Mouse (Mus musculus): Measurements from ENCODE around the gene Urah. TPM values are rescaled to one million over a fixed set of nuclear protein-coding genes. Genes with fewer than 3 reads are reported as not detected.

Urah gene
- polyA plus RNA-seq, 1 experiment: not detected

DNA sequence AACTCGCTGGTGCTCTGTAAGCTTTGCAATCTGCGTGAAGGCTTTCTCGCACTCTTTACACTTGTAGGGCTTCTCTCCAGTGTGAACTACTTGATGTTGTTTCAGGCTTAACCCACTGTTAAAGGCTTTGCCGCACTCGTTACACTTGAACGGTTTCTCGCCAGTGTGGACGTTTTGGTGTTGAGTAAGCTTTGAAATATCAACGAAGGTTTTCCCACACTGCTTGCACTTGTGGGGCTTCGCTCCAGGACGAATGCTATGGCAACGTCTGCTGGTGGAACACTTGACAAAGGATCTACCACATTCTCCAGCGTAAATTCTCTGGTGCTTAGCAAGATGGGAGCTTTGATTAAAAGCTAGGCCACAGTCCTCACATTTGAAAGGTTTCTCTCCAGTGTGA lies 23.1 kb upstream of the Urah start:
- no peak for TF ChIP-seq POLR2A (IDR thresholded peaks at IDR 0.05; ENCODE audit: insufficient read depth, low read depth, low read length)
- TF ChIP-seq CTCF (IDR thresholded peaks at IDR 0.05; ENCODE audit: insufficient read depth, low read depth, low read length): no peak
- WGBS: 48% methylated on average over 13 of the region's 13 CpGs
- Histone ChIP-seq H3K4me1 (ENCODE audit: control insufficient read depth, insufficient read depth, low read length) (no peaks in the 10 kb centered on the region), H3K4me3 (ENCODE audit: insufficient read depth, low read depth, low read length) (no peak overlapping the region), H3K27ac (ENCODE audit: insufficient read depth, low read depth, low read length) (no peak overlapping the region)

DNA sequence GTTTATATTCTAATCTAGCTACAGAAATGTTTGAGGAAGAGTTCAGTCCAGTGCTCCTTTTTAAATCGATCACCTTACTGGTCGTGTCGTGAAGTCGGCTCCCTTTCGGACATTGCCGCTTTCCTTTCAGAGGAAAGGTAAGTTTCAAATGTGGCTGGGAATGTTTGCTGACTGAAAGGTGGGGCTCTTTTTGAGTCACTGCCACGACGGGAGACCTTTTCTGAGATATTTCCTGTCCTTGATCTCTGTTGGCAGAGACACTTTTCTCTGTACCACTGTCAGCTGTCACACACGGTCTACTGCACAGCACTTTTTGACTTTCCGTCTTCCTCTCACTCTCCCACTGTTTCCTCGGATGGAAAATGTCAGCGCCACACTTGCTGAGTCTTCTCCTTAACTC lies 22.0 kb upstream of the Urah start:
- Histone ChIP-seq H3K27ac (ENCODE audit: insufficient read depth, low read depth, low read length) (no peak overlapping the region), H3K4me1 (ENCODE audit: control insufficient read depth, insufficient read depth, low read length) (no peaks in the 10 kb centered on the region), H3K4me3 (ENCODE audit: insufficient read depth, low read depth, low read length) (no peak overlapping the region)
- TF ChIP-seq CTCF (IDR thresholded peaks at IDR 0.05; ENCODE audit: insufficient read depth, low read depth, low read length): no peak
- TF ChIP-seq POLR2A (IDR thresholded peaks at IDR 0.05; ENCODE audit: insufficient read depth, low read depth, low read length): no peak
- WGBS: 91% methylated on average over 12 of the region's 12 CpGs

DNA sequence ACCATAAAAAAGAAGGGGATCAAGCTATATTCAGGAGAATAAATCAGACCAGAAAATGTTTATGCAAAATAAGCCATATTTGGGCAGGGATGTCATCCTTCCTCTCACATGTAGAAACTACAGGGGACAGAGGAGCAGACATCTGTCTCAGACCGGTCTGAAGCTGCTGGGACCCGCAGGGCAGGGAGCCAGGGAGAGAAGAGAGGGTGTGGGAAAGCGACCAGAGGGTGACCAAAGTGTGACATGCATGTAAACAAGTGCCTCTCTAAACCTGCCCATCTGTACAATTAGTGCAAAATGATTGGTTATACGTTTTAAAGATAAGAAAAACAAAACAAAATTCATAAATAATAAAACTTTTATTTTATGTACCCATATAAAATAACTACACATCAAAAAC lies 14.6 kb upstream of the Urah start:
- Histone ChIP-seq H3K4me1 (ENCODE audit: control insufficient read depth, insufficient read depth, low read length) (peaks cover 8% of the 10 kb centered on the region), H3K4me3 (ENCODE audit: insufficient read depth, low read depth, low read length) (no peak overlapping the region), H3K27ac (ENCODE audit: insufficient read depth, low read depth, low read length) (no peak overlapping the region)
- 53% methylated on average over 4 of the region's 4 CpGs for WGBS
- no peak for TF ChIP-seq POLR2A (IDR thresholded peaks at IDR 0.05; ENCODE audit: insufficient read depth, low read depth, low read length)
- no peak for TF ChIP-seq CTCF (IDR thresholded peaks at IDR 0.05; ENCODE audit: insufficient read depth, low read depth, low read length)

- Histone ChIP-seq H3K27ac (ENCODE audit: insufficient read depth, low read depth, low read length) (peak overlapping the region; percentile 56; the same call in 1 of the 2 replicates), H3K4me1 (ENCODE audit: control insufficient read depth, insufficient read depth, low read length) (peaks cover 8% of the 10 kb centered on the region), H3K4me3 (ENCODE audit: insufficient read depth, low read depth, low read length) (peak overlapping the region; percentile 76)
- TF ChIP-seq POLR2A (IDR thresholded peaks at IDR 0.05; ENCODE audit: insufficient read depth, low read depth, low read length): no peak
- TF ChIP-seq CTCF (IDR thresholded peaks at IDR 0.05; ENCODE audit: insufficient read depth, low read depth, low read length): no peak
- WGBS: 22% methylated on average over 5 of the region's 5 CpGs
Measured at GRCm38 (mm10) chr7:140821305-140821652, 13.5 kb upstream of the Urah start.

GRCm38 (mm10) chr7:140821653-140822329 lies 13.0 kb upstream of the Urah start, which contains the start of gene Zfp941:
Gene Zfp941 (minus strand): TSS chr7:140822178.
- H3K4me3 ChIP-seq (ENCODE audit: insufficient read depth, low read depth, low read length): peak within 1 kb of the TSS; percentile 76
- H3K4me1 ChIP-seq (ENCODE audit: control insufficient read depth, insufficient read depth, low read length): peaks cover 8% of the 10 kb centered on the region
- TF ChIP-seq POLR2A (IDR thresholded peaks at IDR 0.05; ENCODE audit: insufficient read depth, low read depth, low read length): peak; percentile 47; the same call in 1 of the 2 replicates
- no peak for TF ChIP-seq CTCF (IDR thresholded peaks at IDR 0.05; ENCODE audit: insufficient read depth, low read depth, low read length)
- 3% methylated on average over 21 of the region's 21 CpGs for WGBS
- peak within 1 kb of the TSS; percentile 56 for H3K27ac ChIP-seq (ENCODE audit: insufficient read depth, low read depth, low read length)

DNA sequence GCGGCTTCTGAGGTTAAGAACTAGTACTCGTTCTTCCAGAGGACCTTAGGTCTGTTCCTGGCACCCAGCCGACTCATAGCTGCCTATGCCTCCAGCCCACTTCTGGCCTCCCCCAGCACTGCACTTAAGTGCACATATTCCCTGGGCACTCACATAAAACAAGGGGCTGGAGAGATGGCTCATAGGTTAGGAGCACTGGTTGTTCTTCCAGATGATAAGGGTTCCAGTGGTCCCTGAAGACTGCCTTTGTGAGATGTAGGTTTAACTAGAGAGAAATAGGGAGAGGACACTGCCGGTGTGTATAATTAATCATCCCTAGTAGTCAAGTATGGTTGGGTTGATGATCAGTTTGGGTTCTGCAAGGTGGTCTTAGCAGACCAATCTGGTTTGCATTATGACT lies 12.1 kb upstream of the Urah start:
- H3K27ac ChIP-seq (ENCODE audit: insufficient read depth, low read depth, low read length): no peak overlapping the region
- no peak for TF ChIP-seq POLR2A (IDR thresholded peaks at IDR 0.05; ENCODE audit: insufficient read depth, low read depth, low read length)
- TF ChIP-seq CTCF (IDR thresholded peaks at IDR 0.05; ENCODE audit: insufficient read depth, low read depth, low read length): no peak
- peaks cover 8% of the 10 kb centered on the region for H3K4me1 ChIP-seq (ENCODE audit: control insufficient read depth, insufficient read depth, low read length)
- whole genome bisulfite sequencing: 92% methylated on average over 4 of the region's 4 CpGs
- H3K4me3 ChIP-seq (ENCODE audit: insufficient read depth, low read depth, low read length): no peak overlapping the region

GRCm38 (mm10) chr7:140828171-140828881 lies 6.5 kb upstream of the Urah start:
- 17% methylated on average over 8 of the region's 8 CpGs for WGBS
- TF ChIP-seq POLR2A (IDR thresholded peaks at IDR 0.05; ENCODE audit: insufficient read depth, low read depth, low read length) (no peak), CTCF (IDR thresholded peaks at IDR 0.05; ENCODE audit: insufficient read depth, low read depth, low read length) (no peak)

DNA sequence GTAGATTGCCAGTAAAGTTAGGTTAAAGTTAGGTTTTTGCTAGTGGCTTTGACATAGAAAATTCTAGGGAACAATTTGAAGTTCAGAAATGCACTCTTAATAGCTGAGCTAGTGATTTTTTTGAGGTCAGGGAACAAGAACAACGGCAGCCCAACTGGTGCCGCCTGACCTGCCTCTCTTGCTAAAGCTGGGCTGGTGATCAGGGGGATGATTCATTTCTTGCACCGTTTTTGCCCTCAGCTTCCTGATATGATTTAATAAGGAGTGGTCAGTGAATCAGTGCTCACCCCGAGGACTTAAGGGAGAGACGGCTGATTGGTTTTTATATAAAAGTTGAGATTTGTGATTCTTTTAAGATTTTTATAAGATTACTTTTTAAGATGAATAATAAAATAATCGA lies 3.4 kb upstream of the Urah start:
- TF ChIP-seq POLR2A (IDR thresholded peaks at IDR 0.05; ENCODE audit: insufficient read depth, low read depth, low read length) (no peak), CTCF (IDR thresholded peaks at IDR 0.05; ENCODE audit: insufficient read depth, low read depth, low read length) (no peak)
- 77% methylated on average over 6 of the region's 6 CpGs for WGBS
- H3K27ac ChIP-seq (ENCODE audit: insufficient read depth, low read depth, low read length): no peak overlapping the region
- H3K4me3 ChIP-seq (ENCODE audit: insufficient read depth, low read depth, low read length): no peak overlapping the region
- peaks cover 2% of the 10 kb centered on the region; the same call in 1 of the 2 replicates for H3K4me1 ChIP-seq (ENCODE audit: control insufficient read depth, insufficient read depth, low read length)

More at GRCm38 (mm10) chr7:140828171-140828881, 6.5 kb upstream of the Urah start:
- Histone ChIP-seq H3K4me1 (ENCODE audit: control insufficient read depth, insufficient read depth, low read length) (peaks cover 2% of the 10 kb centered on the region; the same call in 1 of the 2 replicates), H3K27ac (ENCODE audit: insufficient read depth, low read depth, low read length) (peak overlapping the region; percentile 75), H3K4me3 (ENCODE audit: insufficient read depth, low read depth, low read length) (no peak overlapping the region)

GRCm38 (mm10) chr7:140833341-140833740 lies 1.5 kb upstream of the Urah start:
- H3K4me3 ChIP-seq (ENCODE audit: insufficient read depth, low read depth, low read length): no peak overlapping the region
- peaks cover under 1% of the 10 kb centered on the region; the same call in 1 of the 2 replicates for H3K4me1 ChIP-seq (ENCODE audit: control insufficient read depth, insufficient read depth, low read length)
- H3K27ac ChIP-seq (ENCODE audit: insufficient read depth, low read depth, low read length): no peak overlapping the region
- WGBS: 86% methylated on average over 4 of the region's 4 CpGs
- TF ChIP-seq POLR2A (IDR thresholded peaks at IDR 0.05; ENCODE audit: insufficient read depth, low read depth, low read length): no peak
- no peak for TF ChIP-seq CTCF (IDR thresholded peaks at IDR 0.05; ENCODE audit: insufficient read depth, low read depth, low read length)

Measured in olfactory bulb, adult 2 months (tissue).